Mouse (Mus musculus) olfactory bulb, adult 2 months (tissue): ENCODE results near the gene Pnpla7.

Experiments
- CTCF ChIP-seq: fragments of 200-500 bp; IDR thresholded peaks from 2 replicates; pipeline ENCODE4 v1.5.1; 2012; ENCODE audit warnings: low read depth, mild to moderate bottlenecking, low read length, moderate library complexity; ENCODE audit not compliant: insufficient read depth
- POLR2A ChIP-seq: fragments of 200-500 bp; IDR thresholded peaks from 2 replicates; pipeline ENCODE4 v1.6.1; 2012; ENCODE audit warnings: mild to moderate bottlenecking, low read depth, low read length, moderate library complexity; ENCODE audit not compliant: insufficient read depth

DNA sequence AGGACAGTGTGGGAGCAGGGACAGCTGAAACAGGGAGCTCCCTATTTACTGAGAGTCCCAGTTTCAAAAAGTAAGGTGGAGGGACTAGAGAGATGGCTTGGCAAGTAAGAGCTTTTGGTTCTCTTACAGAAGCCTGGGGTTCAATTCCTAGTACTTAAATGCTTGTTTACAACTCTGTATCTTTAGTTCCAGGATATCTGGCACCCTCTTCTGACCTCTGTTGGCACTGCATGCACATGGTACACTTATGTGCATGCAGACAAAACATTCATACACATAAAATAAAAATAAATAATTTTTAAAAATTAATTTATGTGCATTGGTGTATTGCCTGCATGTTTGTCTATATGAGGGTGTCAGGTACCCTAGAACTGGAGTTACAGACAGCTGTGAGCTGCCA lies 32.4 kb downstream of the Pnpla7 start:
- TF ChIP-seq CTCF (no peak), POLR2A (no peak)
